Mouse (Mus musculus) intestine, postnatal 0 days (tissue): ENCODE measurements around the gene Tmem169. TPM values are rescaled to one million over a fixed set of nuclear protein-coding genes. Genes with fewer than 3 reads are reported as not detected.

Experiments
- ATAC-seq: fragments of 200-750 bp; cut with Nextera tagmentation; 2 replicates; pipeline ENCODE4 v1.8.0; 2017; ENCODE audit warnings: mild to moderate bottlenecking, moderate TSS enrichment, moderate library complexity
- H3K27ac ChIP-seq: fragments of 300-500 bp; sonication (generic); 2 replicates; pipeline ENCODE4 v1.5.1; 2014; ENCODE audit warnings: mild to moderate bottlenecking, low read depth, low read length, moderate library complexity
- H3K27me3 ChIP-seq: fragments of 300-500 bp; sonication (generic); replicated peaks from 2 replicates; pipeline ENCODE4 v1.6.1; 2014; ENCODE audit warnings: low read length, mixed read lengths; ENCODE audit not compliant: control insufficient read depth, insufficient read depth
- H3K36me3 ChIP-seq: fragments of 300-500 bp; sonication (generic); 2 replicates; pipeline ENCODE4 v1.6.1; 2014; ENCODE audit warnings: mild to moderate bottlenecking, moderate library complexity; ENCODE audit not compliant: control insufficient read depth, insufficient read depth
- H3K4me1 ChIP-seq: fragments of 300-500 bp; sonication (generic); replicated peaks from 2 replicates; pipeline ENCODE4 v1.6.1; 2014; ENCODE audit warnings: antibody characterized with exemption, low read length, mixed read lengths; ENCODE audit not compliant: control insufficient read depth, insufficient read depth
- H3K4me2 ChIP-seq: fragments of 300-500 bp; sonication (generic); replicated peaks from 2 replicates; pipeline ENCODE4 v1.6.1; 2014; ENCODE audit warnings: low read depth, mild to moderate bottlenecking, moderate library complexity
- H3K4me3 ChIP-seq: fragments of 300-500 bp; sonication (generic); 2 replicates; pipeline ENCODE4 v1.5.1; 2014; ENCODE audit warnings: low read depth, low read length
- H3K9ac ChIP-seq: fragments of 300-500 bp; sonication (generic); 2 replicates; pipeline ENCODE4 v1.6.1; 2014; ENCODE audit warnings: mild to moderate bottlenecking, low read depth, low read length
- H3K9me3 ChIP-seq: fragments of 300-500 bp; sonication (generic); 2 replicates; pipeline ENCODE4 v1.6.1; 2016; ENCODE audit warnings: mixed run types; ENCODE audit not compliant: control insufficient read depth
- CTCF ChIP-seq: sonication (generic); IDR thresholded peaks from 2 replicates; pipeline ENCODE4 v1.5.1; 2016; ENCODE audit warnings: low read depth, mild to moderate bottlenecking, control low read depth, antibody characterized with exemption, moderate library complexity
- WGBS: fragments of 180-500 bp; shearing (Covaris S2); extraction: QIAGEN DNeasy Blood & Tissue Kit; methylation state at CpG from one replicate; pipeline ENCODE4 v1.1.7; 2014; 5-methylcytosine and 5-hydroxymethylcytosine counted together
- polyA plus RNA-seq: library from polyadenylated mRNA; unstranded; fragments of >200 nt; fragmentation: Nextera tagmentation; extraction: Ambion mirVana; gene quantifications from 2 replicates; pipeline ENCODE4 v1.2.1, GENCODE M21; 2015

Gene Tmem169
- polyA plus RNA-seq, 1 experiment from 2014 or later, result 1.3 TPM

- Histone ChIP-seq H3K4me2 (0 out of 2 replicates have a peak overlapping the region, but pooled peaks have one; percentile 7), H3K27ac (peak overlapping the region; percentile 5; the same call in 1 of the 2 replicates), H3K4me1 (0 out of 2 replicates have a peak, but pooled peaks cover 7% of the 10 kb centered on the region), H3K27me3 (no peaks in the 10 kb centered on the region), H3K4me3 (no peak overlapping the region), H3K9ac (no peak overlapping the region), H3K36me3 (no peaks in the 10 kb centered on the region), H3K9me3 (no peaks in the 10 kb centered on the region)
- peak; percentile 41 for ATAC-seq
- TF ChIP-seq CTCF, result no peak
- 38% methylated on average over 1 of the region's 1 CpGs for WGBS
These were observed 1.6 kb upstream of the Tmem169 start for GRCm38 (mm10) chr1:72282604-72283003.

GRCm38 (mm10) chr1:72284539-72284938 lies 370 bp downstream of the Tmem169 start:
- ATAC-seq, result no peak
- 6% methylated on average over 5 of the region's 5 CpGs for WGBS
- Histone ChIP-seq H3K36me3 (no peaks in the 10 kb centered on the region), H3K27ac (no peak overlapping the region), H3K4me2 (peak overlapping the region; percentile 78), H3K4me3 (peak overlapping the region; percentile 49), H3K9me3 (no peaks in the 10 kb centered on the region), H3K27me3 (no peaks in the 10 kb centered on the region), H3K9ac (no peak overlapping the region), H3K4me1 (peaks cover 8% of the 10 kb centered on the region; the same call in 1 of the 2 replicates)
- no peak for TF ChIP-seq CTCF

GRCm38 (mm10) chr1:72286904-72287303 lies 2.7 kb downstream of the Tmem169 start:
- ATAC-seq, result no peak
- 62% methylated on average over 5 of the region's 5 CpGs for WGBS
- Histone ChIP-seq H3K4me1 (peaks cover 8% of the 10 kb centered on the region; the same call in 1 of the 2 replicates), H3K27me3 (no peaks in the 10 kb centered on the region), H3K9me3 (no peaks in the 10 kb centered on the region), H3K27ac (no peak overlapping the region), H3K4me3 (no peak overlapping the region), H3K36me3 (no peaks in the 10 kb centered on the region), H3K9ac (no peak overlapping the region), H3K4me2 (no peak overlapping the region)
- no peak for TF ChIP-seq CTCF

GRCm38 (mm10) chr1:72287893-72288292 lies 3.7 kb downstream of the Tmem169 start:
- ATAC-seq, result peak; percentile 14; the same call in 1 of the 2 replicates
- H3K27ac ChIP-seq, result no peak overlapping the region
- no peak for TF ChIP-seq CTCF
- 55% methylated on average over 4 of the region's 4 CpGs for WGBS
- H3K27me3 ChIP-seq, result no peaks in the 10 kb centered on the region
- H3K4me2 ChIP-seq, result no peak overlapping the region
- peaks cover 8% of the 10 kb centered on the region; the same call in 1 of the 2 replicates for H3K4me1 ChIP-seq
- no peak overlapping the region for H3K4me3 ChIP-seq
- H3K9ac ChIP-seq, result no peak overlapping the region
- no peaks in the 10 kb centered on the region for H3K36me3 ChIP-seq
- no peaks in the 10 kb centered on the region for H3K9me3 ChIP-seq

GRCm38 (mm10) chr1:72288527-72289150 lies 4.5 kb downstream of the Tmem169 start:
- no peak for ATAC-seq
- Histone ChIP-seq H3K4me2 (no peak overlapping the region), H3K4me3 (no peak overlapping the region), H3K4me1 (peaks cover 13% of the 10 kb centered on the region; the same call in 1 of the 2 replicates), H3K9ac (no peak overlapping the region), H3K27me3 (no peaks in the 10 kb centered on the region), H3K36me3 (no peaks in the 10 kb centered on the region), H3K27ac (no peak overlapping the region), H3K9me3 (no peaks in the 10 kb centered on the region)
- 87% methylated on average over 4 of the region's 4 CpGs for WGBS
- TF ChIP-seq CTCF, result no peak

- TF ChIP-seq CTCF, result no peak
These were observed 6.7 kb downstream of the Tmem169 start for GRCm38 (mm10) chr1:72290896-72291295.

More at GRCm38 (mm10) chr1:72290896-72291295, 6.7 kb downstream of the Tmem169 start:
- H3K9ac ChIP-seq, result no peak overlapping the region
- no peak for ATAC-seq
- H3K27ac ChIP-seq, result no peak overlapping the region
- peaks cover 13% of the 10 kb centered on the region; the same call in 1 of the 2 replicates for H3K4me1 ChIP-seq
- no peaks in the 10 kb centered on the region for H3K27me3 ChIP-seq
- no peak overlapping the region for H3K4me3 ChIP-seq
- no peaks in the 10 kb centered on the region for H3K36me3 ChIP-seq
- WGBS, result 97% methylated on average over 4 of the region's 4 CpGs
- no peak overlapping the region for H3K4me2 ChIP-seq
- no peaks in the 10 kb centered on the region for H3K9me3 ChIP-seq
